In genomic region chr10:85103085-85103885, GRCm38 (mm10) we compare ENCODE assay signal across 8 mouse cellular contexts. TPM values are rescaled to one million over a fixed set of nuclear protein-coding genes. Genes with fewer than 3 reads are reported as not detected.
DNase-seq lines count a peak whose midpoint lies in the region; ATAC-seq and TF ChIP-seq lines count a peak whose summit lies in the region.

No protein-coding gene starts in this region.

- peak overlapping the region; percentile 83 for H3K4me2 ChIP-seq in heart, embryonic 15.5 days

- no peak for TF ChIP-seq CTCF in bone marrow macrophage, adult 2 months (IDR thresholded peaks at IDR 0.05; ENCODE audit: low read depth, low read length)
- no peak for TF ChIP-seq CTCF in embryonic fibroblast, embryonic 13.5 days (IDR thresholded peaks at IDR 0.05; ENCODE audit: borderline replicate concordance, insufficient read depth, low read length)

- H3K9ac ChIP-seq in ES-E14 (ENCODE audit: insufficient read depth, low read depth, low read length, poor library complexity, severe bottlenecking): peak overlapping the region; percentile 91
- H3K9ac ChIP-seq in heart, embryonic 15.5 days: peak overlapping the region; percentile 98

- H3K36me3 ChIP-seq in ES-E14 (ENCODE audit: control insufficient read depth, insufficient read depth, low read length, poor library complexity, severe bottlenecking): no peaks in the 10 kb centered on the region
- no peaks in the 10 kb centered on the region for H3K36me3 ChIP-seq in heart, embryonic 15.5 days

- H3K4me3 ChIP-seq in ES-E14 (ENCODE audit: insufficient read depth in 1 of 2, low read depth in 1 of 2, low read length in 2 of 2, poor library complexity in 1 of 2, severe bottlenecking in 1 of 2): peak overlapping the region; percentile 98 to 99
- peak overlapping the region; percentile 97 for H3K4me3 ChIP-seq in bone marrow macrophage, adult 2 months (ENCODE audit: insufficient read depth, low read length)
- H3K4me3 ChIP-seq in embryonic fibroblast, embryonic 13.5 days (ENCODE audit: insufficient read depth, low read length): peak overlapping the region; percentile 93
- H3K4me3 ChIP-seq in heart, embryonic 15.5 days: peak overlapping the region; percentile 95

- no peak for DNase-seq in ES-E14 (ENCODE audit: low read depth, low spot score)
- peak; percentile 42 for DNase-seq in kidney, postnatal 14 days
- DNase-seq in lung, postnatal 14 days: peak; percentile 11
- peak; percentile 30 for DNase-seq in ovary, postnatal 36 days (ENCODE audit: low spot score)
- DNase-seq in urinary bladder, postnatal 25 days (ENCODE audit: low spot score): peak; percentile 8

- no peaks in the 10 kb centered on the region for H3K9me3 ChIP-seq in ES-E14 (ENCODE audit: control insufficient read depth, insufficient read depth, low read depth, low read length)
- H3K9me3 ChIP-seq in heart, embryonic 15.5 days (replicated peaks): no peaks in the 10 kb centered on the region

- no peaks in the 10 kb centered on the region for H3K27me3 ChIP-seq in heart, embryonic 15.5 days

- WGBS in heart, embryonic 15.5 days: 1% methylated on average over 34 of the region's 34 CpGs

- TF ChIP-seq POLR2A in bone marrow macrophage, adult 2 months (IDR thresholded peaks at IDR 0.05; ENCODE audit: borderline replicate concordance, low read depth, low read length): no peak
- TF ChIP-seq POLR2A in embryonic fibroblast, embryonic 13.5 days (IDR thresholded peaks at IDR 0.05; ENCODE audit: low read depth, low read length): peak; percentile 63

- in situ Hi-C loops in ES-E14 (cut with MboI; ENCODE audit: low sequenced_read_pairs in 2 of 2, unreplicated experiment in 2 of 2): no loop called here

- H3K27ac ChIP-seq in ES-E14 (ENCODE audit: insufficient read depth, low read depth, low read length, poor library complexity, severe bottlenecking): peak overlapping the region; percentile 60
- H3K27ac ChIP-seq in bone marrow macrophage, adult 2 months (ENCODE audit: insufficient read depth, low read depth, low read length): no peak overlapping the region
- H3K27ac ChIP-seq in embryonic fibroblast, embryonic 13.5 days (ENCODE audit: insufficient read depth, low read length): peak overlapping the region; percentile 86
- peak overlapping the region; percentile 93 for H3K27ac ChIP-seq in heart, embryonic 15.5 days

- ATAC-seq in heart, embryonic 15.5 days (replicated peaks; ENCODE audit: insufficient number of reproducible peaks, insufficient read depth, low FRiP score, low read depth): peak; percentile 36

- peaks cover 0 to 7% of the 10 kb centered on the region in 2 experiments; a peak in 1 of 4 replicates for H3K4me1 ChIP-seq in ES-E14 (ENCODE audit: control insufficient read depth in 2 of 2, insufficient read depth in 2 of 2, low read length in 2 of 2, poor library complexity in 1 of 2)
- H3K4me1 ChIP-seq in bone marrow macrophage, adult 2 months (ENCODE audit: control insufficient read depth, insufficient read depth, low read length): peaks cover 4% of the 10 kb centered on the region; the same call in 1 of the 2 replicates
- no peaks in the 10 kb centered on the region for H3K4me1 ChIP-seq in embryonic fibroblast, embryonic 13.5 days (ENCODE audit: control insufficient read depth, insufficient read depth, low read length)
- H3K4me1 ChIP-seq in heart, embryonic 15.5 days (replicated peaks): peaks cover 16% of the 10 kb centered on the region

TF ChIP-seq in ES-E14, 5 proteins besides CTCF, POLR2A, EP300 and RAD21:
- no peak for TF ChIP-seq CHD2 (IDR thresholded peaks at IDR 0.05; ENCODE audit: low read depth, low read length)
- TF ChIP-seq ZNF384 (IDR thresholded peaks at IDR 0.05; ENCODE audit: low read depth, low read length): peak; percentile 87
- TF ChIP-seq ZC3H11A (IDR thresholded peaks at IDR 0.05; ENCODE audit: borderline replicate concordance, low read depth, low read length): no peak
- no peak for TF ChIP-seq HCFC1 (IDR thresholded peaks at IDR 0.05; ENCODE audit: borderline replicate concordance, insufficient read depth, low read length)
- 0 out of 2 replicates have a peak, but pooled peaks have one; percentile 4 for TF ChIP-seq MAFK (IDR thresholded peaks at IDR 0.05; ENCODE audit: insufficient read depth, low read depth, low read length)

RNA-seq across cellular contexts. Expression of gene Tmem263, which starts 0.9 kb away (rescaled TPM):
- total RNA-seq in ES-E14 (2012; rRNA removed): 13.5 and 20.5 TPM in 2 replicates
- polyA plus RNA-seq in bone marrow macrophage, adult 2 months (2012; ENCODE audit: insufficient read depth, insufficient read length, missing spikeins): 4.9 and 5.6 TPM in 2 replicates
- 63.5 and 79.4 TPM in 2 replicates for polyA plus RNA-seq in embryonic fibroblast, embryonic 13.5 days (2011; ENCODE audit: insufficient read length, low read depth, missing spikeins)
- 48.1 and 54.5 TPM in 2 replicates for polyA plus RNA-seq in heart, embryonic 15.5 days (2015; fragmentation: Nextera tagmentation; extraction: Ambion mirVana)

RNA-seq across cellular contexts. Expression of gene Fhl4, which starts 1.0 kb away (rescaled TPM):
- total RNA-seq in ES-E14 (2012; rRNA removed): 1.2 and 2.0 TPM in 2 replicates
- not detected in 2 replicates for polyA plus RNA-seq in bone marrow macrophage, adult 2 months (2012; ENCODE audit: insufficient read depth, insufficient read length, missing spikeins)
- 1.6 and 2.3 TPM in 2 replicates for polyA plus RNA-seq in embryonic fibroblast, embryonic 13.5 days (2011; ENCODE audit: insufficient read length, low read depth, missing spikeins)
- 1.2 and 1.3 TPM in 2 replicates for polyA plus RNA-seq in heart, embryonic 15.5 days (2015; fragmentation: Nextera tagmentation; extraction: Ambion mirVana)

RNA-seq across cellular contexts. Expression of gene Mterf2, which starts 24.5 kb away (rescaled TPM):
- total RNA-seq in ES-E14 (2012; rRNA removed): 6.9 and 10.8 TPM in 2 replicates
- polyA plus RNA-seq in bone marrow macrophage, adult 2 months (2012; ENCODE audit: insufficient read depth, insufficient read length, missing spikeins): 0.51 TPM in 1 of 2 replicates, not detected in the other
- 7.9 and 11.7 TPM in 2 replicates for polyA plus RNA-seq in embryonic fibroblast, embryonic 13.5 days (2011; ENCODE audit: insufficient read length, low read depth, missing spikeins)
- polyA plus RNA-seq in heart, embryonic 15.5 days (2015; fragmentation: Nextera tagmentation; extraction: Ambion mirVana): 12.2 and 12.5 TPM in 2 replicates
